Mouse (Mus musculus) erythroid progenitor cell, adult 5-6 weeks (primary cell): ENCODE data around the gene Ankrd10. TPM values are rescaled to one million over a fixed set of nuclear protein-coding genes. Genes with fewer than 3 reads are reported as not detected.
"Not testable (repeated sequence)": the region's sequence is repeated elsewhere in the genome, so short reads cannot be mapped to it uniquely, and the experiment has no call there.

ENCODE experiments used
- ATAC-seq: replicated peaks from 2 replicates; pipeline ENCODE4 v1.8.0; 2016; ENCODE audit warnings: moderate number of reproducible peaks, mild to moderate bottlenecking, moderate TSS enrichment, inconsistent platforms; ENCODE audit not compliant: poor library complexity, low FRiP score, severe bottlenecking
- total RNA-seq, 2 experiments: library from RNA; stranded (forward) in 1 of 2; stranded (reverse) in 1 of 2; fragments of 150-400 nt in 1 of 2; fragments of 186-747, 209-891 nt in 1 of 2; gene quantifications; 2 replicates each; pipeline versions ENCODE4 v1.2.3 to v1.2.4; 2015 to 2017; ENCODE audit warnings: low replicate concordance in 2 of 2

The Ankrd10 gene
- total RNA-seq, 2 experiments from 2014 or later = 6.4 to 30.2 TPM

- no peak for ATAC-seq
Measured at GRCm38 (mm10) chr8:11616294-11616693, 19.3 kb downstream of the Ankrd10 start.

GRCm38 (mm10) chr8:11614126-11614835 lies 21.3 kb downstream of the Ankrd10 start:
- no peak for ATAC-seq

- ATAC-seq = no peak
Measured at GRCm38 (mm10) chr8:11608848-11609247, 26.7 kb downstream of the Ankrd10 start.

GRCm38 (mm10) chr8:11602006-11602680 lies 33.4 kb downstream of the Ankrd10 start:
- peak; percentile 74 for ATAC-seq

- no peak for ATAC-seq
Measured at GRCm38 (mm10) chr8:11600301-11600951, 35.1 kb downstream of the Ankrd10 start.

GRCm38 (mm10) chr8:11593222-11593884 lies 42.2 kb downstream of the Ankrd10 start:
- no peak for ATAC-seq

GRCm38 (mm10) chr8:11592296-11592695 lies 43.3 kb downstream of the Ankrd10 start:
- ATAC-seq = 0 out of 2 replicates have a peak, but pooled peaks have one; percentile 40

GRCm38 (mm10) chr8:11591837-11592236 lies 43.7 kb downstream of the Ankrd10 start:
- ATAC-seq = no peak

GRCm38 (mm10) chr8:11586374-11586745 lies 49.2 kb downstream of the Ankrd10 start:
- no peak for ATAC-seq

GRCm38 (mm10) chr8:11585513-11586373 lies 49.8 kb downstream of the Ankrd10 start:
- ATAC-seq = no peak

- ATAC-seq = no peak
Measured at GRCm38 (mm10) chr8:11575604-11576384, 59.8 kb downstream of the Ankrd10 start.

GRCm38 (mm10) chr8:11574911-11575603 lies 60.5 kb downstream of the Ankrd10 start:
- ATAC-seq = no peak

GRCm38 (mm10) chr8:11572428-11572827 lies 63.1 kb downstream of the Ankrd10 start:
- no peak for ATAC-seq

GRCm38 (mm10) chr8:11571950-11572349 lies 63.6 kb downstream of the Ankrd10 start:
- no peak for ATAC-seq

- ATAC-seq = no peak
Measured at GRCm38 (mm10) chr8:11570742-11571141, 64.8 kb downstream of the Ankrd10 start.

- no peak for ATAC-seq
Measured at GRCm38 (mm10) chr8:11569260-11570097, 66.1 kb downstream of the Ankrd10 start.

- not testable (repeated sequence) for ATAC-seq
Measured at GRCm38 (mm10) chr8:11568193-11568592, 67.4 kb downstream of the Ankrd10 start.
